Mouse (Mus musculus): Measurements from ENCODE around the gene 2010111I01Rik.

- TF ChIP-seq ZNF384 (IDR thresholded peaks at IDR 0.05; ENCODE audit: low read depth, low read length) (no peak), ZC3H11A (IDR thresholded peaks at IDR 0.05; ENCODE audit: borderline replicate concordance, low read depth, low read length) (no peak), MAFK (IDR thresholded peaks at IDR 0.05; ENCODE audit: insufficient read depth, low read depth, low read length) (no peak), CHD2 (IDR thresholded peaks at IDR 0.05; ENCODE audit: low read depth, low read length) (no peak), HCFC1 (IDR thresholded peaks at IDR 0.05; ENCODE audit: borderline replicate concordance, insufficient read depth, low read length) (no peak)
These were observed 372.7 kb downstream of the 2010111I01Rik start for GRCm38 (mm10) chr13:63337239-63337960.
